Comparison of ENCODE assay signal across 8 mouse cellular contexts in genomic region chr9:107645153-107645510, GRCm38 (mm10). TPM values are rescaled to one million over a fixed set of nuclear protein-coding genes. Genes with fewer than 3 reads are reported as not detected.
A peak's percentile ranks its signal among the peaks of the same experiment; 100 is the strongest.
DNase-seq lines count a peak whose midpoint lies in the region; ATAC-seq and TF ChIP-seq lines count a peak whose summit lies in the region.
"Had no signal": no experiment of that assay in that cellular context is flagged by ENCODE, and none has a peak within 500 bp of the region (broad histone marks: within the 10 kb centered on the region; RNA-seq: fewer than 3 reads in every experiment).

No protein-coding gene starts in this region.

- H3K79me3 ChIP-seq in C2C12 (ENCODE audit: low read depth): no peaks in the 10 kb centered on the region

- H3K9me3 ChIP-seq in E14TG2a.4 (ENCODE audit: low read length): no peaks in the 10 kb centered on the region
- H3K9me3 ChIP-seq in hindbrain, embryonic 16.5 days (ENCODE audit: control insufficient read depth, low read length): no peaks in the 10 kb centered on the region
- no peaks in the 10 kb centered on the region for H3K9me3 ChIP-seq in liver, embryonic 14.5 days (ENCODE audit: control insufficient read depth, low read length)

- no peaks in the 10 kb centered on the region for H3K79me2 ChIP-seq in C2C12 (ENCODE audit: control insufficient read depth, insufficient read depth)

- H3K4me3 ChIP-seq in C2C12 (ENCODE audit: insufficient read depth, poor library complexity, severe bottlenecking) (peak overlapping the region; percentile 25), E14TG2a.4 (replicated peaks; ENCODE audit: low read length) (0 out of 2 replicates have a peak overlapping the region, but pooled peaks have one; percentile 77)
- no peak overlapping the region for H3K4me3 ChIP-seq in hindbrain, embryonic 16.5 days (ENCODE audit: low read length)
- H3K4me3 ChIP-seq in liver, embryonic 14.5 days (ENCODE audit: insufficient read depth in 1 of 2, low read depth in 2 of 2, low read length in 2 of 2): no peak overlapping the region

- peaks cover 52% of the 10 kb centered on the region for H3K4me1 ChIP-seq in E14TG2a.4 (replicated peaks; ENCODE audit: low read depth, low read length)
- peaks cover 6% of the 10 kb centered on the region for H3K4me1 ChIP-seq in hindbrain, embryonic 16.5 days (ENCODE audit: control insufficient read depth, insufficient read depth, low read depth, low read length)
- H3K4me1 ChIP-seq in liver, embryonic 14.5 days (replicated peaks; ENCODE audit: control insufficient read depth in 2 of 2, insufficient read depth in 2 of 2, low read length in 1 of 2): peaks cover 8 to 18% of the 10 kb centered on the region in 2 experiments

- peak overlapping the region; percentile 58 for H3K9ac ChIP-seq in hindbrain, embryonic 16.5 days (ENCODE audit: low read depth, low read length)
- no peak overlapping the region for H3K9ac ChIP-seq in liver, embryonic 14.5 days (replicated peaks)

- no peak overlapping the region for H3K27ac ChIP-seq in hindbrain, embryonic 16.5 days (ENCODE audit: low read depth, low read length)
- H3K27ac ChIP-seq in liver, embryonic 14.5 days: no peak overlapping the region

- no peak overlapping the region for H3ac ChIP-seq in C2C12 (ENCODE audit: control insufficient read depth, insufficient read length, low read depth)

- peaks cover 3% of the 10 kb centered on the region for H3K27me3 ChIP-seq in C2C12 (ENCODE audit: control insufficient read depth, insufficient read depth, insufficient read length)
- peaks cover 12% of the 10 kb centered on the region for H3K27me3 ChIP-seq in E14TG2a.4 (ENCODE audit: insufficient read depth, low read length)
- H3K27me3 ChIP-seq in hindbrain, embryonic 16.5 days (replicated peaks; ENCODE audit: control insufficient read depth, insufficient read depth, low read length): no peaks in the 10 kb centered on the region
- no peaks in the 10 kb centered on the region for H3K27me3 ChIP-seq in liver, embryonic 14.5 days (ENCODE audit: control insufficient read depth, insufficient read depth, low read length)

- DNase-seq in liver, embryonic 14.5 days (ENCODE audit: low read depth in 3 of 3, low spot score in 3 of 3): no peak
- DNase-seq in spleen, postnatal 4 days (ENCODE audit: low spot score in 2 of 2): no peak
- no peak for DNase-seq in right cerebral cortex, postnatal 14 days
- no peak for DNase-seq in gastrocnemius, postnatal 4 days (ENCODE audit: low spot score in 2 of 2)

- TF ChIP-seq CTCF in C2C12 (IDR thresholded peaks at IDR 0.05; ENCODE audit: control insufficient read depth, insufficient read depth, insufficient read length) (no peak), E14TG2a.4 (conservative IDR thresholded peaks at IDR 0.05; ENCODE audit: low read length) (no peak)
- TF ChIP-seq CTCF in liver, embryonic 14.5 days (IDR thresholded peaks at IDR 0.05; ENCODE audit: low read depth): no peak

- H3K36me3 ChIP-seq in C2C12 (ENCODE audit: control insufficient read depth, insufficient read depth) (no peaks in the 10 kb centered on the region), E14TG2a.4 (ENCODE audit: insufficient read depth, low read length) (no peaks in the 10 kb centered on the region)
- H3K36me3 ChIP-seq in hindbrain, embryonic 16.5 days (ENCODE audit: control insufficient read depth, insufficient read depth, low read length): no peaks in the 10 kb centered on the region
- H3K36me3 ChIP-seq in liver, embryonic 14.5 days (replicated peaks; ENCODE audit: control insufficient read depth, insufficient read depth, low read depth): no peaks in the 10 kb centered on the region

- TF ChIP-seq EP300 in liver, embryonic 14.5 days (IDR thresholded peaks at IDR 0.05; ENCODE audit: low read depth): no peak

- WGBS in hindbrain, embryonic 16.5 days: 47% methylated on average over 7 of the region's 7 CpGs
- WGBS in liver, embryonic 14.5 days (ENCODE audit: insufficient replicate concordance): 34% methylated on average over 7 of the region's 7 CpGs

- ATAC-seq in hindbrain, embryonic 16.5 days: peak; percentile 32
- no peak; the same call in 1 of the 2 replicates for ATAC-seq in liver, embryonic 14.5 days (ENCODE audit: insufficient read depth)

- H3K4me2 ChIP-seq in hindbrain, embryonic 16.5 days (ENCODE audit: low read length): peak overlapping the region; percentile 67
- H3K4me2 ChIP-seq in liver, embryonic 14.5 days (ENCODE audit: low read depth): peak overlapping the region; percentile 91

TF ChIP-seq in C2C12, 6 proteins besides CTCF, POLR2A, EP300 and RAD21:
- TF ChIP-seq MAX (IDR thresholded peaks at IDR 0.05) (no peak), FOSL1 (IDR thresholded peaks at IDR 0.05; ENCODE audit: insufficient read depth, low read length, poor library complexity, severe bottlenecking) (no peak), MYOG (IDR thresholded peaks at IDR 0.05; ENCODE audit: control insufficient read depth, extremely low read depth, insufficient read length) (no peak)

RNA-seq across cellular contexts. Expression of gene Gnai2, which starts 10.0 kb away (rescaled TPM):
- polyA plus RNA-seq in C2C12 (2012; fragmentation: generic; extraction: Trizol): 449 TPM
- polyA plus RNA-seq in hindbrain, embryonic 16.5 days (2015; fragmentation: Nextera tagmentation; extraction: Ambion mirVana): 302 and 317 TPM in 2 replicates
- 94.3 and 124 TPM in 2 replicates for polyA plus RNA-seq in liver, embryonic 14.5 days (2012; rRNA removed)
- polyA plus RNA-seq in liver, embryonic 14.5 days (2014; fragmentation: Nextera tagmentation; extraction: Ambion mirVana): 137 and 138 TPM in 2 replicates
- total RNA-seq in gastrocnemius, postnatal 4 days (2021): 100 to 1,000 TPM; 307 to 340 TPM

RNA-seq across cellular contexts. Expression of gene Slc38a3, which starts 24.2 kb away (rescaled TPM):
- polyA plus RNA-seq in C2C12 (2012; fragmentation: generic; extraction: Trizol): 0.01 TPM
- polyA plus RNA-seq in hindbrain, embryonic 16.5 days (2015; fragmentation: Nextera tagmentation; extraction: Ambion mirVana): 53.2 and 55.0 TPM in 2 replicates
- polyA plus RNA-seq in liver, embryonic 14.5 days (2012; rRNA removed): 23.5 and 25.0 TPM in 2 replicates
- polyA plus RNA-seq in liver, embryonic 14.5 days (2014; fragmentation: Nextera tagmentation; extraction: Ambion mirVana): 15.7 and 19.7 TPM in 2 replicates
- total RNA-seq in gastrocnemius, postnatal 4 days (2021): 10 to 100 TPM; 10.6 to 11.3 TPM

RNA-seq across cellular contexts. Expression of gene Gnat1, which starts 34.4 kb away (rescaled TPM):
- 0.01 TPM for polyA plus RNA-seq in C2C12 (2012; fragmentation: generic; extraction: Trizol)
- polyA plus RNA-seq in hindbrain, embryonic 16.5 days (2015; fragmentation: Nextera tagmentation; extraction: Ambion mirVana): 1.3 and 2.7 TPM in 2 replicates
- not detected in 2 replicates for polyA plus RNA-seq in liver, embryonic 14.5 days (2012; rRNA removed)
- polyA plus RNA-seq in liver, embryonic 14.5 days (2014; fragmentation: Nextera tagmentation; extraction: Ambion mirVana): 0.62 and 0.76 TPM in 2 replicates
- total RNA-seq in gastrocnemius, postnatal 4 days (2021): not detected
- polyA plus RNA-seq: erythroblast, embryonic 14.5 days had no signal

RNA-seq across cellular contexts. Expression of gene Sema3b, which starts 36.1 kb away (rescaled TPM):
- polyA plus RNA-seq in C2C12 (2012; fragmentation: generic; extraction: Trizol): 13.7 TPM
- 5.6 and 7.0 TPM in 2 replicates for polyA plus RNA-seq in hindbrain, embryonic 16.5 days (2015; fragmentation: Nextera tagmentation; extraction: Ambion mirVana)
- polyA plus RNA-seq in liver, embryonic 14.5 days (2012; rRNA removed): 0.22 and 0.31 TPM in 2 replicates
- 0.25 and 0.33 TPM in 2 replicates for polyA plus RNA-seq in liver, embryonic 14.5 days (2014; fragmentation: Nextera tagmentation; extraction: Ambion mirVana)
- total RNA-seq in gastrocnemius, postnatal 4 days (2021): 10 to 100 TPM; 50.9 to 52.0 TPM
- polyA plus RNA-seq: erythroblast, embryonic 14.5 days had no signal

RNA-seq across cellular contexts. Expression of gene Ifrd2, which starts 57.7 kb away (rescaled TPM):
- polyA plus RNA-seq in C2C12 (2012; fragmentation: generic; extraction: Trizol): 71.7 TPM
- polyA plus RNA-seq in hindbrain, embryonic 16.5 days (2015; fragmentation: Nextera tagmentation; extraction: Ambion mirVana): 13.5 and 16.9 TPM in 2 replicates
- 113 and 135 TPM in 2 replicates for polyA plus RNA-seq in liver, embryonic 14.5 days (2012; rRNA removed)
- 149 and 173 TPM in 2 replicates for polyA plus RNA-seq in liver, embryonic 14.5 days (2014; fragmentation: Nextera tagmentation; extraction: Ambion mirVana)
- 10 to 100 TPM; 31.8 to 35.2 TPM for total RNA-seq in gastrocnemius, postnatal 4 days (2021)

Comparison
In these comparisons a context has a peak if more than half of its experiments do, and no peak if none do; other contexts are left out.
1. H3K4me3 ChIP-seq: peak in C2C12 (single experiment) and E14TG2a.4 (single experiment); none in hindbrain, embryonic 16.5 days (single experiment) and liver, embryonic 14.5 days (0 of 2).
2. RNA of gene Slc38a3, which starts 24.2 kb away (polyA plus RNA-seq): 53.2 to 55.0 TPM in hindbrain, embryonic 16.5 days and 15.7 to 25.0 TPM in liver, embryonic 14.5 days; 0.01 TPM in C2C12 (single experiment); every median in the first group is over 10 times any median in the second.